Mouse (Mus musculus): ENCODE measurements at regions not wholly inside any gene's neighbourhood (a gene's known extent, or its start where the extent isn't known, plus 50 kb on each side); places are given as distances from the start of the nearest gene placed in this dataset.

DNA sequence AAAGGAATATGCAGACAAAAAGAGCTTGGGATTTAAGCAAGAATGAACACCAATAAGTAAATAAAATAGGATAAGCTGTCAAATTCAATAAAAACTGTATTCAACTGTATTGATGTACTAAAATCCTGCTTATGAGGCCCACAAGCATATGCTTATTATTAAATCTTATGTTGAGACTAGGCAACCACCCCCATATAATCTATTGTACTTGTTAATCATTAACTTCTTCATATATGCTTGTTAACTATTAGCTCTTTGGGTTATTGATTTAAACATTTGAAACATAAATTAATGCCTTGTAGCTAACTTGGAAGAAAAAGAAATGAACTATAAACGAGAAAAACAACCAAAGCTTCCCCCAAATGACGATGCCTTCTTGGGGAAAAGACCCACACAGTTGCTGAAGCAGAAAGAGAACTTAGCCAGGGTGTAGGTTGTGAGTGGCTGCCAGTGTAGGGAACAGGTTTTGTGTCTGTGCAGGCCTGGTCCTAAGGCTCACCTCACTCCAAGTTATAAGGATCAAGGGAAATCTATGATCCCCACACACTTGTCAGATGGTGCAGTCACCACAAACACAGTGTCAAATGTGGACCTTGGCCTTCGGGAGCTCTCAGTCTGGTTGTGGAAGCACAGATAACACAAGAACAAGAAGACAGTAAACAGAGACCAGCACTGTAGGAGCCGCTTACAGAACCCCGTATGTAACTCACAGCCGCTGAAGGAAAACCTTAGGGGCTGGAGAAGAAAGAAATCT lies 71.8 kb upstream of the Cited2 start:
- no peak for DNase-seq (ENCODE audit: extremely low spot score)

DNA sequence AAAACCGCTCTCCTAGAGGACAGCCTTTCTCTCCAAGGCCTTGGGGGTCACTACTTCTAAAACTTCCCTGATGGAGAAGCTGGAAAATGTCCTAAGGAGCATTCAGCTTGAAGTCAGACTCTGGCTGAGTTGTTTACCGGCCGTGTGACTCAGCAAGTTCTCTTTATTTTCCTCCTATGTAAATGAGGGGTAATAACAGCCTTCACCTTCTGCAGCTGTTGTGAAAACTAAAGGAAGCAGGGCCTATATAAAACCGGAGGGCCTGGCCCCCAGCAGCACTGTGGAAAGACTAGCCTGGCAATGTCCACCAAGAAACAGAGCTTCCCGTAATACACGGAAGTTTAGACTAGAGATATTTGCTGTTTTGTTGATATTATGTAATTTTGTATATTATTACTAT lies 69.7 kb upstream of the Cited2 start:
- DNase-seq (ENCODE audit: extremely low spot score), result no peak

GRCm38 (mm10) chr10:17653785-17654184 lies 69.2 kb upstream of the Cited2 start:
- DNase-seq (ENCODE audit: extremely low spot score), result no peak

DNA sequence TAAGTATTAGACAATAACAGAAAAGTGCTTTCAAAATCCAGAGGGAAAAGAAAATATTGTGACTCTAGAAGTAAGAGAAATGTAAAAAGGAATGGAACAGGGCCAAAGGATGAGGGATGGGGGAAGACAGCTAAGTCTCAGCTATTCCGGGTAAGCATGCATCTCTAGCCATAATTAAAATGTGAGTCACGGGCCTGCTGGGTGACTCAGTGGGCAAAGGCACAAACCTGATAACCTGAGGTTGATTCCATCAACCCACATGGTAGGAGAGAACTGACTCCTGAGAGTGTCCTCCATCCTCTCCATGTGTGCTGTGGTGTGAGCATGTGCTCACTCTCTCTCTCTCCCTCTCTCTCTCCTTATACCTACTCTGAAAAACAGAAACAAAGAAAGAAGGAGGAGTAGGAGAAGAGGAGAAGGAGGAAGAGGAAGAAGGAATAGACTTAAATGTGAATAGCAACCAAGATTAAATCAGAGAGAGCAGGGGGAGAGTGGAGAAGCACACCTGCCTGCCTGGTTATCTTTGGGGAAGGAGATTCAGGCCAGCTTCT lies 68.6 kb upstream of the Cited2 start:
- DNase-seq (ENCODE audit: extremely low spot score), result no peak

- peak; percentile 19 for DNase-seq (ENCODE audit: extremely low spot score)
These were observed 67.5 kb upstream of the Cited2 start for GRCm38 (mm10) chr10:17655459-17656051.

GRCm38 (mm10) chr10:17656305-17656704 lies 66.7 kb upstream of the Cited2 start:
- no peak for DNase-seq (ENCODE audit: extremely low spot score)

DNA sequence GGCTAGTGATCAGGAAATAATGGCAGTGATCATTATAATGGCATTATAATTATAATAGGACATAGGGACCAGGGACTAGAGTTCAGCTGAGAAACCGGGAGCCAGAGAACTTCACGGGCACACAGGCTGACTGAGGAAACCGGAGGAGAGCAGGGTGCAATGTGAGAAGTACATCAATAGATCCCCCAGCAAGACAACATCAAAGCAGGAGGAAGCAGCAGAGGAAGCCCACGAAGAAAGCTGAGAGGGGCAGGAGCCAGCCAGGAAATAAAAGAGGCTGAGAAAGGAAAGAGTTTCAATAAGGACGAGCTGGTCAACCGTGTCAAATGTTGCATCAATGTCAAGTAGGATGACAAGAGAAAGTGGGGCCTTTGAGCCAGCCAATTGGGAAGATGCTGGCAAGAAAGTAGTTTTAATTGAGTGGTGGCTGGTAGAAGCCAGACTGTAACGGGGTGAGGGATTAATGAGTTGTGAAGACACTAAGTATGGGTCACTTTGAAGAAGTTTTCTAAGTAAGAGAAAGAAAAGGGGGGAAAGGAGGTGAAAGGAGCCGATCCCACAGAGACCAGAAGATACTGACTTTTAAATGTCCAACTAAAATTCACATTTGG lies 66.0 kb upstream of the Cited2 start:
- peak; percentile 37 for DNase-seq (ENCODE audit: extremely low spot score)

GRCm38 (mm10) chr10:17659575-17659974 lies 63.4 kb upstream of the Cited2 start:
- DNase-seq (ENCODE audit: extremely low spot score), result no peak

DNA sequence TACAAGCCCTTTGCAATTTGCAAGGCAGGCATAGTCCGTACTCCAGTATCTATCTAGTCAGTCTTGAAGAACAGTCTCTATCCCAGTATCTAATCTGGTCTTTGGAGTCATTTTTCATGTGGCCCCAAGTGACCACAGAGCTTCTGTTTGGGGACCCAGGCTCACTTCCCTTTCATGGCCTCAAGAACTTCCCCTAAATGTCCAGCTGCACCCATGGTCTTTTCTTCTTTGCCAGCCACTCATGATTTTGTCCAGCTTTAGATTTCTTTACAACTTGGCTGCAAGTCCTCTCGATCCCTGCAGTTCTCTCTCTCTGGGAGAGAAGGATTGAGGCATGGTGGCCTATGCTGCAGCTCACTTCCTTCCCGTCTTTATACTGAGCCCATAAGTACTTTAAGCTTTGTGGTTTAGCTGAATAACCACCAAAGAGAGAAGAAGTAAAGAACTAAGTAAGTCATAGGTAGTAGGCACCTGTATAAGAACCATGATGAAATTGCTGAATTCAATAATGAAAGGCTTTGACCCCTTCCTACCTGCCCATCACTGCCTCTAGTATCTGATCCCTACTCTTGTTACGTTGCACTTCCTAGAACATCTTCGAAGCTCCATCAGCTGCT lies 62.1 kb upstream of the Cited2 start:
- DNase-seq (ENCODE audit: extremely low spot score), result no peak

DNA sequence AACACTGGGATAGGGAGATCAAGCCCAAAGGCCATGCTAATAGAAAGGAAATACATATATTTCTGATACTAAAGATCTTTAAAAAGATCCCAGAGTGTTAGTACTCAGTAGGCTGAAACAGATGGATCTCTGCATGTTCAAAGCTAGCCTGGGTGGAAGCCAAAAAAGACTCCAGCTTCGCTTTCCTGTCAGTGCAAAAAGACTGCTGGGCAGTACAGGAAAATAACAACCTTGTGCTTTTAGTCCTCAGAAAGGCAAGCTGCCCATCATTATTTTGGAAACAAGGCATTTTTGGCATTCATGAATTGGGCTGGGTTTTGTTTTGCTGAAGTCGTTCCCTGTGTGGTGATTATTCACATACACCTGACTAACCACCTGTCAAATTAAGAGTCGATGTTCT lies 56.9 kb upstream of the Cited2 start:
- DNase-seq (ENCODE audit: extremely low spot score), result no peak

GRCm38 (mm10) chr10:17669401-17669800 lies 53.6 kb upstream of the Cited2 start:
- DNase-seq (ENCODE audit: extremely low spot score), result no peak
